Mouse (Mus musculus): ENCODE results near the gene Abtb2. TPM values are rescaled to one million over a fixed set of nuclear protein-coding genes. Genes with fewer than 3 reads are reported as not detected.

The Abtb2 gene
- polyA plus RNA-seq, 3 experiments from 2014 or later = 7.6 to 11.6 (median 10.8) TPM

- peak; percentile 91 for ATAC-seq
Observed at GRCm38 (mm10) chr2:103662121-103662520, 96.0 kb downstream of the Abtb2 start.

- ATAC-seq = no peak
Observed at GRCm38 (mm10) chr2:103664341-103664740, 98.2 kb downstream of the Abtb2 start.

- ATAC-seq = peak; percentile 84
Observed at GRCm38 (mm10) chr2:103667962-103668815, 102.1 kb downstream of the Abtb2 start.

- no peak for ATAC-seq
Observed at GRCm38 (mm10) chr2:103668939-103669338, 102.8 kb downstream of the Abtb2 start.

- no peak for ATAC-seq
Observed at GRCm38 (mm10) chr2:103669561-103669960, 103.5 kb downstream of the Abtb2 start.

GRCm38 (mm10) chr2:103670276-103670680 lies 104.2 kb downstream of the Abtb2 start:
- ATAC-seq = no peak

- ATAC-seq = peak; percentile 56
Observed at GRCm38 (mm10) chr2:103672573-103673119, 106.5 kb downstream of the Abtb2 start.

GRCm38 (mm10) chr2:103673609-103674008 lies 107.5 kb downstream of the Abtb2 start:
- no peak for ATAC-seq

GRCm38 (mm10) chr2:103675391-103675790 lies 109.3 kb downstream of the Abtb2 start:
- no peak for ATAC-seq

GRCm38 (mm10) chr2:103676808-103677207 lies 110.7 kb downstream of the Abtb2 start:
- no peak for ATAC-seq

- no peak for ATAC-seq
Observed at GRCm38 (mm10) chr2:103677614-103678369, 111.7 kb downstream of the Abtb2 start.

GRCm38 (mm10) chr2:103678433-103678832 lies 112.3 kb downstream of the Abtb2 start:
- ATAC-seq = no peak

- ATAC-seq = no peak
Observed at GRCm38 (mm10) chr2:103680364-103681110, 114.4 kb downstream of the Abtb2 start.

- ATAC-seq = no peak
Observed at GRCm38 (mm10) chr2:103681149-103681548, 115.0 kb downstream of the Abtb2 start.

GRCm38 (mm10) chr2:103682261-103682722 lies 116.2 kb downstream of the Abtb2 start:
- peak; percentile 67 for ATAC-seq

GRCm38 (mm10) chr2:103682927-103683442 lies 116.9 kb downstream of the Abtb2 start:
- ATAC-seq = peak; percentile 62

GRCm38 (mm10) chr2:103684431-103684830 lies 118.3 kb downstream of the Abtb2 start:
- ATAC-seq = peak; percentile 9

GRCm38 (mm10) chr2:103684926-103685577 lies 118.9 kb downstream of the Abtb2 start:
- ATAC-seq = no peak

GRCm38 (mm10) chr2:103685581-103685980 lies 119.5 kb downstream of the Abtb2 start:
- no peak for ATAC-seq

GRCm38 (mm10) chr2:103687143-103687542 lies 121.0 kb downstream of the Abtb2 start:
- no peak for ATAC-seq

- no peak for ATAC-seq
Observed at GRCm38 (mm10) chr2:103687888-103688287, 121.8 kb downstream of the Abtb2 start.

GRCm38 (mm10) chr2:103690425-103690824 lies 124.3 kb downstream of the Abtb2 start:
- no peak for ATAC-seq
